Mouse (Mus musculus) erythroblast, embryonic 14.5 days (primary cell): Measurements from ENCODE around the gene Stat5a. TPM values are rescaled to one million over a fixed set of nuclear protein-coding genes. Genes with fewer than 3 reads are reported as not detected.

Experiments used
- H3K27me3 ChIP-seq: 2 replicates; pipeline ENCODE4 v1.6.1; 2012; ENCODE audit warnings: inconsistent platforms; ENCODE audit not compliant: control insufficient read depth
- H3K36me3 ChIP-seq: 2 replicates; pipeline ENCODE4 v1.6.1; 2012; ENCODE audit warnings: mild to moderate bottlenecking, inconsistent platforms; ENCODE audit not compliant: control insufficient read depth
- H3K4me1 ChIP-seq: 2 replicates; pipeline ENCODE4 v1.6.1; 2012; ENCODE audit warnings: inconsistent platforms; ENCODE audit not compliant: control insufficient read depth
- H3K4me3 ChIP-seq: replicated peaks from 2 replicates; pipeline ENCODE3; 2012; ENCODE audit warnings: moderate library complexity, mild to moderate bottlenecking, inconsistent platforms
- H3K9me3 ChIP-seq: 2 replicates; pipeline ENCODE4 v1.6.1; 2012; ENCODE audit warnings: low read length, inconsistent platforms, mixed read lengths; ENCODE audit not compliant: control insufficient read depth
- GATA1 ChIP-seq: IDR thresholded peaks from 2 replicates; pipeline ENCODE4 v1.6.1; 2012; ENCODE audit warnings: low read length, inconsistent platforms, mixed read lengths
- TAL1 ChIP-seq: IDR thresholded peaks from 3 replicates; pipeline ENCODE4 v1.6.1; 2012; ENCODE audit warnings: low read length, inconsistent platforms, mixed read lengths
- polyA plus RNA-seq: library from polyadenylated mRNA; stranded (reverse); fragments of >175 nt; gene quantifications from 2 replicates; pipeline ENCODE4 v1.2.3, GENCODE M21; 2012

Gene Stat5a
- polyA plus RNA-seq, 1 experiment: 0.17 TPM

DNA sequence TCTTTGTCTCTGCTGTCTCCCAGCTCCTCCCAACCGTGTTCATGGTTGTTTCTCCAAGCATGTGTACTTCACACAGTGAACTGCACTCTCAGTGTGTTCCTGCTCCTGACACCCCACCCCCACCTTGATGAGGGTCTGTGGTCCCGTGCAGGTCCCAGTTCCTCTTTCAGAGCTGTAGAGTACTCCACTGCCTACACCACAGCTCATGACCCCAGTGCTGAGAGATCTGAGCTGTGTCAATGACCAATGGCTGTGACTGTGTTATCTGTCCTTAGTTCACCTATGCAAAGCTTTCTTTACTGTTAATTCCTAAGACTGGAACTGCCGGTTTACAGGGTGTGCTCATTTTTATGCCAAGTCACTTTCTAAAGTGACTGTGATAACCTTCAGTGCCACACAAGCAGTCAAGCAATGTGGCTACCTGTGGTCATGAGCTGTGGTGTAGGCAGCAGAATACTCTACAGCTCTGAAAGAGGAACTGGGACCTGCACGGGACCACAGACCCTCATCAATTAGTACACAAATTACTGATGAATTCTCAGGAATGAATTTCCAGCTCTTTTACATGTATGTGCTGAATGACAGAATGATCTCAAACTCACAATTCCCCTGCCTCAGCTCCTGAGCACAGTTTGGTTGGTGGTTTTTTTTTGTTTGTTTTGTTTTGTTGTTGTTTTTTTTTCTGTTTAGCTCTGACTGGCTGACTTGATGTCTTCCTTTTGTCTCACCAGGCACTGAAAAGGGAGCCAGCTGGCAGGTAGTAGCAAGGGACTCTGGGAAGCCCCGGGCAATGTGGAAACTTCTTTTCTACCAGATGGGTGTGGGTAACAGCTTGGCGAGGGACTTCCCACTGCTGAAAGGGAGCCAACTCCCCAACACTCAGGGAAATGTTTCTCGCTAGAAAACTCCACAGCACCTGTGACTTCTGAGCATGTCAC, 38.4 kb downstream of the Stat5a start:
- Histone ChIP-seq H3K27me3 (no peaks in the 10 kb centered on the region), H3K4me1 (peaks cover 21% of the 10 kb centered on the region), H3K4me3 (no peak overlapping the region), H3K36me3 (peaks cover 82% of the 10 kb centered on the region), H3K9me3 (no peaks in the 10 kb centered on the region)
- TF ChIP-seq TAL1 (no peak), GATA1 (no peak)

DNA sequence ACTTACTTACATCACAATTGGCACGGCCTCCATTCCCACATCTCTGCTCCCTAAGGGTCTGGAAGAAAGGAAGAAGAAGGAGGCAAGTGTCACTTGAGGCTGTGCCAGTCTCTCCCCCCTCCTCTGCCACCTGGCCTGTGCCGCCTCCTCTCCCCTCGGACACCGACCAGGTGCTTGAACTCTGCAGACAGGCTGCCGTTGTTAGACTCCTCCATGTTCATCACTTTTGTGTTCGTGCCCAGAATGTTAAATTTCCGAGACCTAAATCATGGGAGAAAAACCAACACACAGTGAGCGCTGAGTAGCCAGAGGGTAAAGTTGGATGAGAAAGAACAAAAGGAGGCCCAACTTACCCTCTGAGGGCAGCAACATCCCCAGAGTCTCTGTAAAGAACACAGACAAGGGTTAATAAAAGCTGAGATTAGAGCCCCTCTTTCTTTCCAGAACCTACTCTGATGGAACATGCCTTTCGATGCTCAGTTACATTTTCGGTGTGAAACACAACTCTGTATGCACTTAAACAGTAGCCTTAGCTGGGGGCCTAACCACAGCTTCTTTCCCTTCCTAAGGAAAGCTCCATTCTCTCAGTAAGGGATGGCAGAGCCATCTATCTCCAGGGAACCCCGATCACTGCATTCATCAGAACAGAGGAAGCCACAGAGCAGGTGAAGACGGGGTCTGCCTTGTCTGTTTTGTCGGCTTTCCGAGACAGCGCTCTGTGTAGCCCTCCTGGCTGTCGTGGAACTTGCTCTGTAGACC, 39.5 kb downstream of the Stat5a start:
- no peak overlapping the region for H3K4me3 ChIP-seq
- no peaks in the 10 kb centered on the region for H3K27me3 ChIP-seq
- peaks cover 81% of the 10 kb centered on the region for H3K36me3 ChIP-seq
- no peaks in the 10 kb centered on the region for H3K9me3 ChIP-seq
- TF ChIP-seq TAL1: no peak
- no peak for TF ChIP-seq GATA1
- H3K4me1 ChIP-seq: peaks cover 11% of the 10 kb centered on the region

DNA sequence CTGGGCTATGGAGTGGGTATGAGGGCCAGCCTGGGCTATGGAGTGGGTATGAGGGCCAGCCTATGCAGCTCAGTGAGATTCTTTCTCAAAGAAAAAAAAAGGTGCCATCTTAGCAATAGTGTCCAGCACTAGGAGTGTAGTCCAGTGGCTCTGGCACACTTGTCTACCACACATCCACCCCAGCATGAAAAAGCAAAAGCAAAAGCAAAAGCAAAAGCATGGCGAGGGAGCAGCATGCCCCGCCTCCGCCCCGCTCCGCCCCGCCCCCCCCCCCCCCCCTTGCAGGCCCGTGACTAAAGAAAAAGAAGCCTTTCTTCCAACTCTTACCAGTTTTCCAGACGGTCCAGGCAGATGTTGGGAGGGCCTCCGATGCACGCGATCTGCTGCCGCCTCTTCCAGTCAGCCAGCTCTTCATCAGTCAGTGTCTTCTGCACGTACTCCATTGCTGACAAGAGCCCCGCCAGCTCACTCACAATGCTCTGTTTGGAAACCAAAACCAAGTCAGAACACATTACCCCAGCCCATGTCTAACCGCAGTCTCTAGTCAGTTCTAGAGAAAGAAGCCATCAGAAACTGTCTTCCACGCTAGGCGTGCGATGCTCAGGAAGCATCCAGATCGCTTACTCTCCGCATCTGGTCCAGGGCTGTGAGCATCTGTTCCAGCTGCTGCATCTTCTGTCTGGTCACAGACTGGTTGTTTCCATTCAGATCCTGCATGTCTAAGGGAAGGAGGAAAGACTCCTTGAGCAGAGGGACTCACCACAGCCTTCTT, 45.6 kb downstream of the Stat5a start:
- H3K4me1 ChIP-seq: peaks cover 18% of the 10 kb centered on the region

DNA sequence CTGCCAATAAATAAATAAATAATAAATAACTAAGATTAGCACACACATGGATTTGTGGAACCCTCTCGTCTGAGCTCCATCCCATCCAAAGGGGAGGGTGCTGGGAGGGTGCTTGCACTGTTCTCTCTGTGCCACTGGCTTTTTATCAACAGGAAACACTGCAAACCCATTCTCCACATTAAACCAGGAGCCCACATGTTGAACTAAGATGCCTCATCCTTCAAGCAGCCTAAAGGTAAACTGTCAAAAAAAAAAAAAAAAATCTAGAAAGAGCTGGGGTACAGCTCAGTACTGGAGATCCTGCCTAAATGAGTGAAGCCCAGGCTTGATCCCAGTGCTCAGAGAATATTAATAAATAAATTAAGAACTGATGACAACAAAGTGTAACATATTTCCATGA, 46.8 kb downstream of the Stat5a start:
- Histone ChIP-seq H3K4me1 (peaks cover 18% of the 10 kb centered on the region), H3K4me3 (no peak overlapping the region), H3K9me3 (no peaks in the 10 kb centered on the region), H3K36me3 (peaks cover 83% of the 10 kb centered on the region), H3K27me3 (no peaks in the 10 kb centered on the region)
- TF ChIP-seq GATA1 (no peak), TAL1 (no peak)

More for the DNA sequence above, 45.6 kb downstream of the Stat5a start:
- no peak overlapping the region for H3K4me3 ChIP-seq
- no peak for TF ChIP-seq GATA1
- TF ChIP-seq TAL1: no peak
- H3K27me3 ChIP-seq: no peaks in the 10 kb centered on the region
- no peaks in the 10 kb centered on the region for H3K9me3 ChIP-seq
- H3K36me3 ChIP-seq: peaks cover 81% of the 10 kb centered on the region

DNA sequence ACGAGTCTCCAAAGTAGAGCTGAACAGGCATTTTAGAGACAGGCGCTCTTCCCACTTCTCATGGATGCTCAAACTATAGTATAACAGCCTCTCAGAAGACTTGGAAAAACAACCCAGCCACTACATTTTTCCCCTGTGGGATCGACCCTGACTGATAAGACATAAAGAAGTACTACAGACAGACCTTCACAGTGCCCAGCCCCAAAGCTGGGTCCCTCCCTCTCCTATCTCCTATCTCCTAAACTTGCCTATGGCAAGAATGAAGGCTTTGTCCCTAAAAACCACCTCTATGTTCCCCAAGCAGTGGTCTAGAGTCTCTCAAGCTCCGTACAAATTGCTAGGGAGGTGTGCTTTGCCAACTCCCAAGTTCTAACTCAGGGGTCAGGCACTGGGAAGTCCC, 47.7 kb downstream of the Stat5a start:
- Histone ChIP-seq H3K27me3 (no peaks in the 10 kb centered on the region), H3K36me3 (peaks cover 84% of the 10 kb centered on the region), H3K9me3 (no peaks in the 10 kb centered on the region), H3K4me1 (peaks cover 18% of the 10 kb centered on the region), H3K4me3 (no peak overlapping the region)
- TF ChIP-seq GATA1 (no peak), TAL1 (no peak)

DNA sequence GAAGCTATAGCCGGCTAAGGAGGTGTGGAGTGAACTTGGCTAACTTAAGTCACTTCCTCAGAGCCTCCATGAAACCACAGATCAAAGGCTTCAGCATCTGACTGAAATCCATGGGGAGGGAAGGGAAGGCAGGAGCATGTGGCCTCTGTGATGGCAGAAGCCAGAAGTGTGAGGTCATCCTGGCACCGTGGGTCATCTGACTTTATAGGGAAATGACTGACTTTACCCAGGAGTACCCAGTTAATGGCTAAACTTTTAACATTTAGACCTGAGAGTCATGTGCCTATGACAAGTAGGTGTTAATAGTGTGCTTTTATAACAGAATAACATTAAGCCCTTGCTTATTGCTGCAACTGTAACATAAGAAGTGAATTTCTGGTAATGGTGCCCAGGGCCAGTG, 49.0 kb downstream of the Stat5a start:
- H3K36me3 ChIP-seq: peaks cover 77% of the 10 kb centered on the region
- no peaks in the 10 kb centered on the region for H3K9me3 ChIP-seq
- TF ChIP-seq GATA1: no peak
- no peak for TF ChIP-seq TAL1
- H3K4me1 ChIP-seq: peaks cover 20% of the 10 kb centered on the region
- H3K27me3 ChIP-seq: no peaks in the 10 kb centered on the region
- H3K4me3 ChIP-seq: no peak overlapping the region

DNA sequence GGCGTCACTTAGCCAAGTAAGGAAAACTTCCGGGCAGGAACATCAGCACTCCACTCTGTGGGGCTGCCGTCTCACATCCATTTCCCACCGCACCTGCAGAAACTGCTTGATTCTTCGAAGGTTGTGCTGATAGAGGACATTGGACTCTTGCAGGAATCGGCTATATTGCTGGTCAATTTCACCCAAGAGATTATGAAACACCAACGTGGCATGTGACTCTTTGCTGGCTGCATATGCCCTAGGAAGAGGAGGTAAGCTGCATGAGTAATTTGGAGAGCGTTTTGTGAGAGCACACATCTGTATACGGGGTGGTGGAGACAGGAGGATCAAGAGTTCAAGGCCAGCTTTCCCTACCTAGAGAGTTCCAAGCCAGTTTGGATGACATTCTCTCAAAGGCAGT, 49.4 kb downstream of the Stat5a start:
- peaks cover 22% of the 10 kb centered on the region for H3K4me1 ChIP-seq

DNA sequence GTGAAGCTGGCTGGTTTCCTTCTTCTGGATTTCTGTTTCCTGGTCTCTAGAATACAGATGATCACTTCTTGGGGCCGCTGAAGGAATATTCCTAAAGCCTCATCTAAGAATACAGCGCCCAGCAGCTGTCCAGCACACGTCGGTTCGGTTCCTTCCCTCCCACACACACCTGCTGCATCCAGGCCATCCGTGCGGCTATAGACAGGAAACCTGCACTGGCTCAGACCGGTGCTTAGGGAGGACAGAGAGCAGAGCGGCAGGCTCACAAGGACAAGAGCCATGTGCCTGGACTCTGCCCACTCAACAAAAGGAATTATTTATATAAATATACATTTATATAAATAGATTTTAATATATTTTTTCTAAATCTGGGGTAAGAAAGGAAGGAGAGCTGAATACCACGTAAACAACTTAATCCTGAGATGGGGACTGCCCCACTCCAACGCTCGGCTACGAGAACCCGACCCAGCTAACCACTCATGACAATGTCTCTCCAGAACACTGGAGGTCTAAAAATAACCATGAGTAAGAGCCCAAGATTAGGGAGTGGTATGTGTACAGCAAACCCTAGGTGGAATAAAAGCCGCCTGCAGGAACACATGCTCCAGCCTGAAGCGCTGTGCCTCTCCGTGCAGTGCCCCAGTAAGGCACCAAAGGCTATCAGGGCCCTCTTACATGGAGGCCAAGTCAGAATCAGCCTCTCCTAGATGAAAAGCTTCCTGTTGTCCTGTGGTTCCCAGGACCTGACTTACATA, 53.4 kb downstream of the Stat5a start:
- Histone ChIP-seq H3K27me3 (no peaks in the 10 kb centered on the region), H3K36me3 (peaks cover 68% of the 10 kb centered on the region), H3K4me3 (no peak overlapping the region), H3K4me1 (peaks cover 9% of the 10 kb centered on the region; the same call in 1 of the 2 replicates), H3K9me3 (peaks cover 7% of the 10 kb centered on the region)
- no peak for TF ChIP-seq GATA1
- TF ChIP-seq TAL1: no peak

More for the DNA sequence above, 49.4 kb downstream of the Stat5a start:
- Histone ChIP-seq H3K27me3 (no peaks in the 10 kb centered on the region), H3K9me3 (no peaks in the 10 kb centered on the region), H3K36me3 (peaks cover 73% of the 10 kb centered on the region), H3K4me3 (no peak overlapping the region)
- TF ChIP-seq TAL1 (no peak), GATA1 (no peak)
